In the genomic region with DNA sequence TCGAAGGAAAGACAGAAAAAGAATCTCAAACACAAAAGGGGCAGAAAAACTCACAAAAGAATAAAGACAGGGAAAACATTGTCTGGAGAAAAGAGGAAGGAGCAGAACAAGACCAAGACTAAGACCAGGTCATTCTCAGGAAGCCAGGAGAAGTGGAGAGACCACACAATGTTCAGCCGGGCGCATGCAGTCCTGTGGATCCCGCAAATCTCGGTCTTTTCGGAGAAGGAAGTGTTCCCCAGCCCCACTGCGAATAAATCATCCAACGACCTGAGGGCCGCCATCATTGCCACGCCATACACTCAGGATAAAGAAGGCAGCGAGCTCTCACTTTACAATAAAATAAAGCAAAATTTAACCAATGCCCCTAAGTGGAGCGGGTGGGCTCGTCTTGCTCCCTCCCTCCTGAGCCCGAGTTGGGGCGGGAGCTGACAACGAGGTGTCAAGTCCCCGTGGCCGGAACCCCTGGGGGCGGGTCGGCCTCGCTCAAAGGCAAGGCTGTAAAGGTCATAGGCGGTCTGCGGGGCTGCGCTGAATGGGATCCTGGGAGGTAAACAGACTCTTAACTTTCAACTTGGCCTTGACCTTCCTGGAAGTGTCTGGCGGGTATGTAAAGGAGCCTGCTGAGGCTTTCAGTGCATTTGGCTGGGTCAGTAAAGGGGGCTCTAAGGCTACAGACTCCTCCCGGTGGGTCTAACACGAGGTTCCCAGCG, we compare ENCODE assay signal across 27 mouse cellular contexts. TPM values are rescaled to one million over a fixed set of nuclear protein-coding genes. Genes with fewer than 3 reads are reported as not detected.
DNase-seq lines count a peak whose midpoint lies in the region; ATAC-seq and TF ChIP-seq lines count a peak whose summit lies in the region.
"Had no signal": no experiment of that assay in that cellular context is flagged by ENCODE, and none has a peak within 500 bp of the region (broad histone marks: within the 10 kb centered on the region; RNA-seq: fewer than 3 reads in every experiment).

No protein-coding gene starts in this region.

- no peak for TF ChIP-seq CTCF in ES-Bruce4 (IDR thresholded peaks at IDR 0.05; ENCODE audit: low read depth, low read length)

- peaks cover 99% of the 10 kb centered on the region for H3K27me3 ChIP-seq in kidney, embryonic 14.5 days (ENCODE audit: control insufficient read depth, insufficient read depth, low read length)
- H3K27me3 ChIP-seq in ES-Bruce4 (ENCODE audit: control insufficient read depth, insufficient read depth, low read length, poor library complexity, severe bottlenecking): peaks cover 48% of the 10 kb centered on the region
- H3K27me3 ChIP-seq in limb, embryonic 11.5 days (ENCODE audit: control insufficient read depth, insufficient read depth, low read length): peaks cover 96% of the 10 kb centered on the region

- H3K9ac ChIP-seq in kidney, embryonic 14.5 days (ENCODE audit: low read depth, low read length): no peak overlapping the region
- H3K9ac ChIP-seq in ES-Bruce4 (ENCODE audit: low read depth, poor library complexity, severe bottlenecking): no peak overlapping the region
- H3K9ac ChIP-seq in limb, embryonic 11.5 days (ENCODE audit: low read length): no peak overlapping the region
- H3K9ac ChIP-seq: forebrain, embryonic 15.5 days; hindbrain, embryonic 15.5 days; liver, postnatal 0 days had no signal

- no peaks in the 10 kb centered on the region for H3K9me3 ChIP-seq in kidney, embryonic 14.5 days (ENCODE audit: control insufficient read depth, low read length)
- H3K9me3 ChIP-seq in ES-Bruce4 (replicated peaks; ENCODE audit: control insufficient read depth, insufficient read depth, low read length, poor library complexity, severe bottlenecking): no peaks in the 10 kb centered on the region
- no peaks in the 10 kb centered on the region for H3K9me3 ChIP-seq in limb, embryonic 11.5 days (ENCODE audit: control insufficient read depth, low read length)
- H3K9me3 ChIP-seq: forebrain, embryonic 15.5 days; heart, embryonic 10.5 days; hindbrain, embryonic 15.5 days; megakaryocyte, embryonic 14.5 days had no signal

- H3K4me1 ChIP-seq in kidney, embryonic 14.5 days (ENCODE audit: control insufficient read depth, insufficient read depth, low read length): 0 out of 2 replicates have a peak, but pooled peaks cover 4% of the 10 kb centered on the region
- H3K4me1 ChIP-seq in ES-Bruce4 (ENCODE audit: control insufficient read depth, insufficient read depth, low read length): no peaks in the 10 kb centered on the region
- peaks cover 9% of the 10 kb centered on the region for H3K4me1 ChIP-seq in limb, embryonic 11.5 days (ENCODE audit: control insufficient read depth, insufficient read depth, low read length)

- 0 out of 2 replicates have a peak overlapping the region, but pooled peaks have one; percentile 3 for H3K4me3 ChIP-seq in kidney, embryonic 14.5 days (ENCODE audit: low read length)
- H3K4me3 ChIP-seq in ES-Bruce4 (ENCODE audit: low read depth, low read length): no peak overlapping the region
- H3K4me3 ChIP-seq in limb, embryonic 11.5 days (ENCODE audit: low read depth, low read length): no peak overlapping the region
- H3K4me3 ChIP-seq: forebrain, embryonic 15.5 days; heart, embryonic 10.5 days; hindbrain, embryonic 15.5 days; megakaryocyte, embryonic 14.5 days had no signal

- ATAC-seq in kidney, embryonic 14.5 days (ENCODE audit: low FRiP score, low TSS enrichment): no peak
- ATAC-seq in limb, embryonic 11.5 days (ENCODE audit: insufficient number of reproducible peaks, low FRiP score, low TSS enrichment, low read depth): no peak
- ATAC-seq: forebrain, embryonic 15.5 days; intestine, embryonic 16.5 days; liver, postnatal 0 days had no signal

- no peak for TF ChIP-seq POLR2A in ES-Bruce4 (IDR thresholded peaks at IDR 0.05; ENCODE audit: insufficient read depth, low read length)

- peak; percentile 88 for TF ChIP-seq EP300 in ES-Bruce4 (IDR thresholded peaks at IDR 0.05; ENCODE audit: insufficient read depth, low read depth, low read length)

- no peaks in the 10 kb centered on the region for H3K36me3 ChIP-seq in kidney, embryonic 14.5 days (ENCODE audit: control insufficient read depth, insufficient read depth, low read length)
- no peaks in the 10 kb centered on the region for H3K36me3 ChIP-seq in ES-Bruce4 (ENCODE audit: control insufficient read depth, insufficient read depth, low read length, poor library complexity, severe bottlenecking)
- H3K36me3 ChIP-seq in limb, embryonic 11.5 days (ENCODE audit: control insufficient read depth, insufficient read depth, low read length): no peaks in the 10 kb centered on the region
- H3K36me3 ChIP-seq: forebrain, embryonic 15.5 days; heart, embryonic 10.5 days; hindbrain, embryonic 15.5 days had no signal

- no peak overlapping the region for H3K27ac ChIP-seq in kidney, embryonic 14.5 days (ENCODE audit: low read depth, low read length)
- no peak overlapping the region for H3K27ac ChIP-seq in ES-Bruce4 (ENCODE audit: insufficient read depth, low read length)
- no peak overlapping the region for H3K27ac ChIP-seq in limb, embryonic 11.5 days (replicated peaks; ENCODE audit: low read depth, low read length)
- H3K27ac ChIP-seq: forebrain, embryonic 15.5 days; heart, embryonic 10.5 days; hindbrain, embryonic 15.5 days; kidney, postnatal 0 days had no signal

- no peak overlapping the region for H3K4me2 ChIP-seq in kidney, embryonic 14.5 days (replicated peaks; ENCODE audit: low read depth, low read length)
- H3K4me2 ChIP-seq in limb, embryonic 11.5 days (ENCODE audit: low read depth, severe bottlenecking): no peak overlapping the region; the same call in 1 of the 2 replicates
- H3K4me2 ChIP-seq: forebrain, embryonic 15.5 days; hindbrain, embryonic 15.5 days had no signal

- 2% methylated on average over 28 of the region's 28 CpGs for WGBS in kidney, embryonic 14.5 days
- WGBS in limb, embryonic 11.5 days: under 1% methylated on average over 28 of the region's 28 CpGs

- no peak for DNase-seq in kidney, adult 8-10 months
- peak; percentile 96 for DNase-seq in R1 (ENCODE audit: low read depth, low spot score)
- DNase-seq in limb, embryonic 11.5 days (ENCODE audit: low spot score): peak; percentile 75
- DNase-seq in layer of hippocampus, adult 9-10 months (ENCODE audit: low spot score): no peak
- DNase-seq in cerebellum, adult 9-10 months: no peak
- DNase-seq: adrenal gland, postnatal 36 days; B cell, adult 2 months; cerebellum, adult 11-12 months; heart, postnatal 10 days; layer of hippocampus, postnatal 36 days; liver; liver, postnatal 0 days; lung, postnatal 14 days; right cerebral cortex, postnatal 14 days; spleen, adult 18-20 months; thymus, adult 18-20 months; thymus, postnatal 4 days had no signal

RNA-seq across cellular contexts. Expression of a gene that starts 4.2 kb away (rescaled TPM):
- not detected in 2 replicates for polyA plus RNA-seq in kidney, embryonic 14.5 days (2014; fragmentation: Nextera tagmentation; extraction: Ambion mirVana)
- not detected in 2 replicates for polyA plus RNA-seq in ES-Bruce4 (2011; ENCODE audit: insufficient read depth, insufficient read length, low read depth, missing spikeins)
- polyA plus RNA-seq in limb, embryonic 11.5 days (2014; fragmentation: Nextera tagmentation; extraction: Ambion mirVana): 0.09 TPM in 1 of 2 replicates, not detected in the other
- polyA plus RNA-seq: embryonic facial prominence, embryonic 14.5 days; forebrain, embryonic 15.5 days; heart, embryonic 10.5 days; hindbrain, embryonic 15.5 days; kidney, postnatal 0 days; liver, postnatal 0 days; neural tube, embryonic 14.5 days had no signal

RNA-seq across cellular contexts. Expression of a gene that starts 56.4 kb away (rescaled TPM):
- not detected in 2 replicates for polyA plus RNA-seq in kidney, embryonic 14.5 days (2014; fragmentation: Nextera tagmentation; extraction: Ambion mirVana)
- polyA plus RNA-seq in ES-Bruce4 (2011; ENCODE audit: insufficient read depth, insufficient read length, low read depth, missing spikeins): 6.9 and 7.9 TPM in 2 replicates
- 0.04 TPM in 1 of 2 replicates, not detected in the other for polyA plus RNA-seq in limb, embryonic 11.5 days (2014; fragmentation: Nextera tagmentation; extraction: Ambion mirVana)
- polyA plus RNA-seq: heart, embryonic 10.5 days; liver, postnatal 0 days had no signal

Comparison
In these comparisons a context has a peak if more than half of its experiments do, and no peak if none do; other contexts are left out.
1. DNase-seq: peak in R1 (single experiment) and limb, embryonic 11.5 days (single experiment); none in kidney, adult 8-10 months (0 of 2), layer of hippocampus, adult 9-10 months (single experiment) and cerebellum, adult 9-10 months (single experiment).